Mouse (Mus musculus) small intestine, adult 10 weeks (tissue): ENCODE results near the gene Cdc14b. TPM values are rescaled to one million over a fixed set of nuclear protein-coding genes. Genes with fewer than 3 reads are reported as not detected.

Source experiments
- polyA plus RNA-seq: library from polyadenylated mRNA; stranded (reverse); fragments of 350-450 nt; fragmentation: Illumina TruSeq; extraction: RNeasy Lipid Tissue Mini Kit (QIAGEN cat#74804); gene quantifications from one replicate; pipeline ENCODE4 v1.2.3, GENCODE M21; 2014; ENCODE audit warnings: low replicate concordance

The Cdc14b gene
- polyA plus RNA-seq = 47.8 TPM

DNA sequence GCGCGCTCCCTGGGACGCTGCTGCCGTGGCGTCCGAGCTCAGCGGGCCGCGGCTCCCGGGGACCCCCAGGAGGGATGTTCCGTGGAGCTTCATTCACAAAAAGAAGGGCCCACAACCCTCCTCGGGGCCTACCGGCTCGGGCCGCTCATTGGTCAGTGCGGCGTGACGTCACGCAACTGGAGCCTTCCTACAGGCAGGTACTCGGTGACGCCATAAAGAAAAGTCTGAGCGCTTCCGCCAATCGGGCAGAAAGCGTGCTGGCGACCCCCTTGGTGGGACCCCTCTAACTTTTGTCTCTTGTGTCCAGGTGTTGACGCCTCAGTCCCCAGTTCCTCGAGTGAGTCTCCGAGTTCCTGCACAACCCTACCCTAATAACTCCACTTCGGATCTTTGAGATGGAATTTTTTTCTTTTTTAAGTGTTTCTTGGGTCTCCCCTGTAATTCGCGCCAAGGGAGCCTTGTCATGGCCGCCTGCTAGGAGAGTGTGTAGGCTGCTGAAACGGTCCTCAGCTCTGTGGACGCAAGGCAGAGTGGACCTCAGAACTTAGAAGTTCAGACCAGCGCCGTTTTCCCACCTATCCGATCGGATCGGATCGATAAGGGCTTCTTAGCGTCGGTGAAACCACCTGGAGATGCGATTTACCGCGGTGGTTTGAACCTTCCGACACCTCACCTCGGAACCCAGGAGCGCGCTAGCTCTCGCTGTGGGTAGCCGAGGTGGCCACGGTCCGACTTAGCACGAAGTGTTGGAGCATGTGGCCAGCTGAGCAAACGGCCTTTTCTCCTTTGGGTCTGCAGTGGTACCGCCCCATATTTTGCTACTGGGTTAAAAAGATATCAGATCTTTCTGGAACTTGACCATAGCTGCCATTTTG is at the start of gene Cdc14b:
Gene Cdc14b, minus strand, starts transcription at position 412 of the 875 bp plus-strand sequence.

DNA sequence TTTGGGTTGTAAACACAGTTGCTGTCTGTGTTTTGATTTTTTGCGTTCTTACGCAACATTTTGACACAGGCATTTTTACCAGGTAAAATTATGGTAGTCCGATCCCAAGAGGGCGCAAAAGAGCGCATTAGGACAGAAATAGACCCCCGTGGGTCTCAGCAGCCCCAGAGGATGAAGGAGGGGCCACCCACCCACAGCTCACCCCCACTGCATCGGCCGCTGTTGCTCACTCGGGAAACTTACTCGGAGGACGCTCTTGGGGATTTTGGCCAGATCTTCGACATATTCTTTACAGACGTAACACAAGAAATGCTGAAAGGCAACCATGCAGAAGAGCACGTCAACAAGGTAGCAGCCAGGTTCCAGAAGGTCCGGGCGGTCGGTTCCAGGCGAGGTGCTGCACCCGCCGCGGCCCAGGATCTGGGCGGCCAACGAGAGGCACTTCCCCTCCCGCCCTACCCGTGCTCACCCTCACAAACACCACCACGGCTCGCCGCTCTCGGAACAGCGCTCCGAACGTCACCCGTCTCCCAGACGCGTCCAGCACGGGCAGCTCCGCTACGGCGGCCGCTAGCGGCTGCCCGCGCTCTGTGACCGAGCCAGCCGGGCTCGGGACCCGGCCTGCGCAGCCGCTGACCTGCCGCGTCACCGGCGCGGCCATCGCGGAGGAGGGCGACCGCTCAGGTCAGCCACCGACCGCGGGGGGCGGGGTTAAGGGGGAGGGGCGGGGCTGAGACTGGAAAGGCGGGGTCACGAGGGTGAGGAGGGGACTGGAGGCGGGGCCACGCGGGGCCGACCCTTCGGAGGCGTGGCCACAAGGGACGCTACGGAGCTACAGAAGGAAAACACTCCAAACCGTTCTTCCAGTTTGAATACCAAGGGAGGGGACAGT is 37.2 kb upstream of the Cdc14b start, which contains the start of gene Aaed1:
Gene Aaed1, minus strand, starts transcription at position 687 of the 892 bp plus-strand sequence.

DNA sequence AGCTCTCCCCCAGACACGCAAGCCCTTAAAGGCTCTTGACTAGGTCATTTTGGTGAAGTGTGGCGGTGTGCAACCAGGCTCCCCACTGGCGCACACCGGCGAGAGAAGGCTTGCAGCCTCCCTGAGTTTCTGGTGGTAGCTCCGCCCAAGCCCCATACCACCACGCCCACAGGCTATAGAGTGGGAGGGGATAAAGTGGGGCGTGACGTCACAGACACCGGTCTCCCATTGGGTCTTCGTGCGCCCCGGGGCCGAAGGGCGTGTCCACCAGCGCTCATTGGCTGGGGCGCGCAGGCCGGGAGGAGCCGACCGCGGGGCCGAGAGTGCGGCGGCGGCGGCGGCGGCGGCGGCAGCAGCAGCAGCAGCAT is 113.6 kb downstream of the Cdc14b start, which contains the start of gene Habp4:
Gene Habp4, plus strand, starts transcription at position 277 of the 368 bp plus-strand sequence.

DNA sequence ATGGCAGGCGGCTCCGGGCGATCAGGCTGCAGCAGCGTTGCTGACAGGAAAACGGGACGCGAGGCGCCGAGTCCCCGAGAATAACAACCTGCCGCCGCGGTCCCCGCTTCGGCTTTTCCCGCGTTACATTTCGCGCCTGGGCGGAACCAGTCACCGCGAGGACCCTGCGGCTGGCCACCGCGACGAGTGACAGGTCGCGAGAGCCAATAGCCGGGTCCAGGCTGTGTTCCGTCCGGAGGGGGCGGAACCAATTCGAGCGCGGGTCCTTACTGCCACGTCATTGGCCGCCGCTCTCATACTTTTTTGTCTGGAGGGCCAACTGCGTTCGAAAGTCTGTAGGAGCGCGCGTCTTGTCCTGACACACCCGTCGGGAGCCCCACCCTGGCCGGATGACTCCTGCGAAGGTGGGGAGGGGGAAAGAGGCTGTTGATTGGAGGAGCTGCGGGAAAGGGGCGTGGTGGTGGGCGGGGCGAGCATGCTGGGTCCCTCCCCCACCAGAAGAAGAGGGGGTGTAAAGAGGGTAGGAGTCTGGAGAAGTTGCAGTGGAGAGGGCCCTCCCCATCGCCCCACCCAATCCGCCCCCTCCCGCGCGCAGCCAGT is 121.9 kb downstream of the Cdc14b start, which contains the start of gene Zfp367:
Gene Zfp367, minus strand, starts transcription at position 120 of the 600 bp plus-strand sequence.

Other genes with a start within 250 kb of the Cdc14b start
- not detected for gene Hsd17b3, start 186.1 kb downstream of the Cdc14b start, polyA plus RNA-seq
- 35.5 TPM for gene Slc35d2, start 145.9 kb downstream of the Cdc14b start, polyA plus RNA-seq
- 30.3 TPM for gene Zfp367, start 122.1 kb downstream of the Cdc14b start, polyA plus RNA-seq
- gene Habp4, start 113.5 kb downstream of the Cdc14b start, polyA plus RNA-seq = 5.1 TPM
- 45.2 TPM for gene Aaed1, start 37.4 kb upstream of the Cdc14b start, polyA plus RNA-seq
- 38.8 TPM for gene Ctsl, start 95.6 kb upstream of the Cdc14b start, polyA plus RNA-seq
- 0.37 TPM for gene Cdk20, start 157.0 kb upstream of the Cdc14b start, polyA plus RNA-seq
- gene Fam240b, start 222.5 kb upstream of the Cdc14b start, polyA plus RNA-seq = not detected